Mouse (Mus musculus): ENCODE data around the gene Plekhg1.

Gene Plekhg1

DNA sequence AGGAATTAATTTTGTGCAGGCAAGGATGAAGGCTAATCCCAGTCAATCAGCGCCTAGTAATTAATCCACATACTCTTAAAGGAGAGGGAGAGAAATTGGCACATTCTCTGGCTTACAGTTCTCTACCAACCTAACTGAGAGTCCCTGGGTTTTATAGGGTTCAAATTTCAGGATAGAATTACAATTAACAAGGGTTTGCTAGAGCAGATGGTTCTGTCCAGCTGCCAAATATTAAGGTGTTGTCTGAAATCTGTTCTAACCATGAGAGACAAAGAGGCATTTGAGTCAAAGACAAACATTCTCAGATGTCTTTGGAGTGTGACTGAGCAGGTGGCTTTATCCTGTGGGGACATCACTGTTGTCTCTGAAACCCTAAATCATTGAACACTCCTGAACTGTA, 87.2 kb downstream of the Plekhg1 start:
- DNase-seq (ENCODE audit: low read depth, low spot score), result no peak

DNA sequence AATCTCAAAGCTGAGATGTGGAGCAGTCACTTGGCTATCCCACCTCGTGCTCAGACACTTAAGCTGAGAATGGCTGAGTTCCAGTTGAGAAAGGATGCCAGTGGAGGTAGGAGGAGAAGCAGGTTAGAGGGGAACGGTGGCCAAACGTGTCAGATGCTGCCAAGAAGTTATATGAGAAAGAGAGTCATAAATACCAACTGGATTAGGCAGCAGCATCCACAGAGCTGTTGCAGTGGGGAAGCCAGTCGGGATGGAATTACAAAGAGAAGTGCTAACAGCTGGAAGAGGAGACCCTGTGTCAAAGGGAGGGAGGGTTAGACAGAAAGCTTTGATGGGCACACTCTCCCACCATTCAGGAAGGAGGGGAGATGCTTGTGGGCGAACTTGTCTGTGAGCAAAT, 89.3 kb downstream of the Plekhg1 start:
- DNase-seq (ENCODE audit: low read depth, low spot score), result no peak

DNA sequence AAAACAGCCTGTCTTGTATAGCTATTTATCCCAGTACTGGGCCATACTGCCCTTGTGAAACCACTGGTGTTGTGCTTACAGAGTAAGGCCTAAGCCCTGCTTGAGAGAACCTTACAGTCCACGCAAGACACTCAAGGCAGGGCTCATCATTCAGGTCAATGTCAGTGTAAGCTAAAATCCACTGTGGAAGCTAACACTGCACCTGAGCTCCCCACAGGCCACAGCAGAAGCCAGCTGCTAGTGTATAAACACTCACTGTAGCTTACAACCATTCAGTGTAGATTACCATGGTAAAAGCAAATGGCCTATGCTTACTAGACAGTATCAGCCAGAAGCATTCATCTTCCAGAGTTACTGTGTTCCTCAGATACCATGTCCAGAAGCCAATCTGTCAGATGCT, 90.5 kb downstream of the Plekhg1 start:
- no peak for DNase-seq (ENCODE audit: low read depth, low spot score)

DNA sequence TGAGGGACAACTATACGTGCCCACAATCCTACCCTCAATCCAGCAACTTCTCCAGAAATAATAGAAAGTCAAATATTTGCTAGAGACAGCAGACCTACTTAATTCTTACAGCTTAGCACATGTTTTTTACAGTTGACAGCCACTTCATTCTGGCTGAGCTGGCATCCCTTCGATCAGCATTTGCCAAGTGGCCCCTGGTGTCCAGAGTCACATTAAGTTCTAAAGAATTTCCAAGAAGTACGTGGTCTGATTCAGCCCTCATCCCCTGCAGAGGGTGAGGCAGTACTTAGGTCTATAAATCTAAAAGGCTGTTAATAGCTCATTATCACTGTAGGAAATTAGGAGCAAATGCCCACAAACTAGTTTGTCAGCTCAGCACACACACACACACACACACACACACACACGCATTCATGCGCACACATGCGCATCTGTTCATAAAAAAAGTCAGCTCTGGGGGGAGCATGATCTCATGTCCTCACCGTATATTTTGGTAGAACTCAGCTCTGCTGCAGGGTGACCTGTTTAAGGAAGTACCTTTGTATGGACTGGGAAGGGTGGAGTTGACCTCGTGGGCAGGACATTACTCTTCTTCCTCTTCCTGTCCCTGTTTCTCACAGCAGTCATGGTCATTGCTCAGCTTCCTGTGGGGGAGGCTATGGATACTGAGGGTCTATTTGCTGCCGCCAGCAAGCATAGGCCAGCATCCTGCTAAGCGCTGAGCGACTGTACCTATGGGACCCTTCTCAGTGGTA, 91.6 kb downstream of the Plekhg1 start:
- DNase-seq (ENCODE audit: low read depth, low spot score), result no peak

DNA sequence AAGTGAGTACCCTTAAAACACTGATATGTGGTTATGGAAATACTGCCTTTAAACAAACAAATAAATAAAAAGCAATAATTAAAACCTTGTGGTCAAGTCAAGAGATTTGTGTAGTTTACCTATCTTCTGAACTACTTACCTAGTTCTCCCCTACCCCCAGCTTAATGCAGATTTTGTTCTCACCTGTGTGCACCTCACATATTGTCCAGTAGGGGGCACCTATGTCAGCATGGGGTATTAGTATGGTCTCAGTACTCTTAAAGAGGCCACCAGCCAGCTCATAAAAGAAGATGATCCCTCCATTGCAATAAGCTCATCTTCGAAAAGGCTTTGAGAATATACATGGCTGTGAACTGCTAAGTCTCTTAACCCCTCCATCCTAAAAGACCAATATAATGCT, 93.9 kb downstream of the Plekhg1 start:
- DNase-seq (ENCODE audit: low read depth, low spot score), result no peak

DNA sequence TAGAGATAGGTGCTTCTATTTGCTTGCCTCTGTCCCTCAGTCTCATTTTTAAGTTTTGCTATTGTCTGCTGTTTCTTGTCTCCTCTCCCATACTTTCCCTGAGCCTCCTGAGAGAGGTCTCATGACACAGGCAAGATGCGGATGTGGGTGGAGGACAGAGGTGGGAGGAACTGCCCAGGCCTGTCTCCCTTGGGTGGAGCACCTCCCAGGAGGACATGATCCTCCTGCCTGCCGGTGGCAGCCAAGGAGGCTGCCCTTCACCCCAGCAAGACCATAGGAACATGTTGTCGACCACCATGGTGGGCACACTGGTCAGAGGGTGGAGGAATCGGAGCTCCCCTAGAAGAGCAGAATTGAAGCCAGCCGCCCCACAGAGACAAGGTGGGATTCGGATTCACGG, 94.5 kb downstream of the Plekhg1 start:
- DNase-seq (ENCODE audit: low read depth, low spot score), result no peak

DNA sequence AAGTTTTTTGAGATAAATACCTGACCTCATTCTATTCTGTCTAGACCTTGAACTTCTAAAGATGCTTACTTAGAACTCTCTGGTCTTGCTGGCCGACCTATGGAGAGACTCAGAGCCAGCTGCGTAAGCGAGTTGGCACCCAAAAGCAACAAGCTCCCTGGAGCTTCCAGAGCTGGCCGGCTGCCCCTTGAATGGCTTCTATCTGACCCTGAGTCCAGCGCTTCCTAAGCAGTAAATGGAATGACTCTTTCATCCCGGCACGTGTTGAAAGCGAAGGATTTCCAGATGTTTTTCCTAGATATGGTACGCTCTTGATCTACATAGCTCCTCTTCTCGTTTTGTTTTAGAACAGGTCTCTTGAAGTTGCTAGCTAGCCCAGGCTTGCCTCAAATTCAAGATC, 95.5 kb downstream of the Plekhg1 start:
- DNase-seq (ENCODE audit: low read depth, low spot score), result no peak

DNA sequence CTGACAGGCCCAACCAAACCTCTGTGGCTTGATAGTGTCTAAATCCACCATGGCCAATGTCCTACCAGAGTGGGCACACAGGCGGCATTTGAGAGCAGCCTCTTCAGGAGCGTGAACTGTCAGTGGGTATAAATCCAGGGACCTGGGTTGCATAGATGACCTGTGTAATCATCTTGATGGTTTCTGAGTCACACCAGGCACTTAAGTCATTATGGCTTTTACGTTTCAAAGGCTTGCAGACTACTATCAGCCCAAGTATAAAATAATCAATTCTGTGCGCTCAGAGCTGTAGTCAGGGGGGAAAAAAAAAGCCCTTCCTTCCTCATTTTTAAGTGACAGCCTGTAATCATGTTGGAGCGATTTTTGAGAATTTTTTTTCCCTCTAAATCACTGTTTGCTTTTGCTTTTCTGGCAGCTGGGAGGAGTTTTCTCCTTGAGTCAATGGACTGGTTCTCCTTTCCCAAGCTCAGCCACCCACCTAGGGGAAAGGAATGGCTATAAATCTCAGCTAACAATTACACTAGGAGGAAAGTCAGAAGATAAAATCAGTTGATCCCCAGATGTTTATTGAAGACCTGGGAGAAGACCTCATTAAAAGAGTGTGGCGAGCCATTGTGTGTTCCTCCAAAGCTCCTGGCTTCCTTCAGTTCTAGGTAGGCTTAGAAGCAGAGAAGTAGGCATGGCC, 99.7 kb downstream of the Plekhg1 start:
- no peak for DNase-seq (ENCODE audit: low read depth, low spot score)

DNA sequence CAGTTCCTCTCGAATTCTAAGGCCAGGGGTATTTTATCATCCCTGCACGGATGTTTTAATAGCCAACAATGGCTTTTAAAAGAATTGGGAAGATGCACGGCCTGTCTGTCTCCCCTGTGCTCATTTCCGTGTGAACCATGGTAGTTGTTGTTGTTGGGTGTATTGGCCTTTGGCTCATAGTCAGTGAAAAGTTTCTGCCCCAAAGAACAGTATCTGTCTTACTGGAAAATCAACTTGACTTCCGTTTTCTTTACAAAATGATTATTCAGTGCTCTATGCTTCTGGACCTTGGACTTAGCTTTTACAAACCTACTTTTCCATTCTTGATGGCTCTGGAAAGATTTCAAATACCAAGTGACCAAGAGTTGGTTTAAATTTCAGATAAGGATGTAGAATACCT, 104.3 kb downstream of the Plekhg1 start:
- DNase-seq (ENCODE audit: low read depth, low spot score), result no peak

DNA sequence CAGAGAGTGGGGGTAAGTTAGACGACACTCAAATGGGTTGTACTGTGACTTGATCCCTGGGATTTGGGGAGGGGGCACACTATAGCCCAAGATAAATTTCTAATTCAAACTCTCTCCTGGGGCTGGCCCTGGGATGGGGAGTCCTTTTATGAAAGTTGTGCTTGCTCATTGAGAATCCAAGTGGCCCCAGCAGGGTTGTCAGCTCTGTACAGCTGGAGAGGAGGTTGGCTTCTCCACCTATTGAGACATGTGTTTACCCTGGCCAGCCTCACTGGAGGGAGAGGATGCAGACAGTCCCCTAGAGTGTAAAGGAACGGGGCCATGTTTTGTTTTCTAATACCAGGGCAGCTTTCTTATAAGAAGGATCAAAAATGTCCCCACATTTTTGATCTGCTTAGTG, 106.9 kb downstream of the Plekhg1 start:
- DNase-seq (ENCODE audit: low read depth, low spot score), result no peak

DNA sequence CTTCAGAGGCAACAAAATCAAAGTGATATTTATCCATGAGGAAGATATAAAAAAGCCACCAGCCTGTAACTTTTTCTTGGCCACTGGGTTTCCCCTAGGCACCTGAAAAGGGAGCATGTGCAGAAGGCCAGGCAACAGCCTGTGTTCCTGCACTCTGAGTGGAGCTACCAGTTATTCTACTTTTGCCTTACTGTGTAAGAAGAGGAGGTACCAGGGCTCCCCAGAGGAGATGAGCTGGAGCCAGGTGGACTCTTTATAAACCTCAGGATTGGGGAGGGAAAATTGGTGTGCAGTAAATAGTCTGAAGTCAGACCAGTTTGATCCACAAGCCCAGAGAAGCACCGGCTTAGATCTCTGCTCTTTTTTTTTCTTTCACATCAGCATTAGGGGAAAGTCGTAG, 111.3 kb downstream of the Plekhg1 start:
- no peak for DNase-seq (ENCODE audit: low read depth, low spot score)

DNA sequence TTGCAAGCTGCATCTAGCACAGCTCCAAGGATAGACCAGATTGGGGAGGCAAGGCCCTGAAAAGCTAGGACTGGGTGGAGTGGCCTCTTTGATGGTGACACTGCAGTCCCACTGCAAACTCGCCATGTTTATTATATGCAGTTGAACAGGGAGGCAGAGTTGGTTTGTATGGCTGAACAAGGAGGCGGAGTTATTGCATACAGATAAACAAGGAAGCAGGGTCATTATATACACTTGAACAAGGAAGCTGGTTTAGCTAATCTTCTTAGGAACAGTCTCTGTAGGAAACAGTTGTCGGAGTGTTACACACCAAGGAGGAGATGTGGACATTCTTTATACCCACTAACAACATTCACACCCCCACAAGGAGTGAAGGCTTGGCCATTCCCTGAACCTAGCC, 112.6 kb downstream of the Plekhg1 start:
- no peak for DNase-seq (ENCODE audit: low read depth, low spot score)

DNA sequence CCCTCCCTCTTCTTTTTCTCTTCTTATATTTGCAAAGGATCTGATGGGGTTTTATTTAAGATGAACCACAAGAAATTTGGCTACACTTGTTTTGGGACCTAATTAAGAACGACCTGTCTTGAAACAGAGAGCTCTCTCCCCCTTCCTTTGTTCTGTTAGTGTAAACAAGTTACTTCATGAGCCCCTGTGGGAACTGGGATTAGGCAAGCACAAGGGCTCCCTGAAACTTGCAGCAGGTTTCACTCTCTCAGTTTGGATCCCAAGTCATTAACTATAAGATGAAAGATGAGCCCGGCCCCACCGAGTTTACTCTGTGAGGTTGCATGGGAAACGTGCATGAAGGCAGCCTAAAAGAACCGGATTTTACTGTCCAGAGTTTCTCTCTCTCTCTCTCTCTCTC, 117.7 kb downstream of the Plekhg1 start:
- no peak for DNase-seq (ENCODE audit: low read depth, low spot score)

DNA sequence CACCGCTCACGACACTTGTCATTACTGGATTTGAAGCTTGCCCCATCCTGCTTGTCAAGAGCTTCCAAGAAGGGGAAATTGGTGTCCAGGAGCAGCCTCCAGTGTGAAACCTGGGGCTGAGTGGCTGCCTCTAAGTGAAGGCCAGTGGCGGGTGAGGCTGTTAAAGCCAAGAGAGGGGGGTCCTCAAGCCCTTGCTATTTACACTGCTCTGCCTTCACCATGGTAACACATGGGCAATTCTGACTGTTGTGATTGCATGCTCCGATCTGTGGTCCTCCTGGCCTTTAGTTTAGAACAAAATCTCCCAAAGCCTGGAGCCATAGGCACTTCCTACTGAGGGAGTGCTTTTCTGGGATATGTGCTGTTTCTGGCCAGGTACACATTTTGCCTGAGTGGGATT, 118.3 kb downstream of the Plekhg1 start:
- no peak for DNase-seq (ENCODE audit: low read depth, low spot score)

DNA sequence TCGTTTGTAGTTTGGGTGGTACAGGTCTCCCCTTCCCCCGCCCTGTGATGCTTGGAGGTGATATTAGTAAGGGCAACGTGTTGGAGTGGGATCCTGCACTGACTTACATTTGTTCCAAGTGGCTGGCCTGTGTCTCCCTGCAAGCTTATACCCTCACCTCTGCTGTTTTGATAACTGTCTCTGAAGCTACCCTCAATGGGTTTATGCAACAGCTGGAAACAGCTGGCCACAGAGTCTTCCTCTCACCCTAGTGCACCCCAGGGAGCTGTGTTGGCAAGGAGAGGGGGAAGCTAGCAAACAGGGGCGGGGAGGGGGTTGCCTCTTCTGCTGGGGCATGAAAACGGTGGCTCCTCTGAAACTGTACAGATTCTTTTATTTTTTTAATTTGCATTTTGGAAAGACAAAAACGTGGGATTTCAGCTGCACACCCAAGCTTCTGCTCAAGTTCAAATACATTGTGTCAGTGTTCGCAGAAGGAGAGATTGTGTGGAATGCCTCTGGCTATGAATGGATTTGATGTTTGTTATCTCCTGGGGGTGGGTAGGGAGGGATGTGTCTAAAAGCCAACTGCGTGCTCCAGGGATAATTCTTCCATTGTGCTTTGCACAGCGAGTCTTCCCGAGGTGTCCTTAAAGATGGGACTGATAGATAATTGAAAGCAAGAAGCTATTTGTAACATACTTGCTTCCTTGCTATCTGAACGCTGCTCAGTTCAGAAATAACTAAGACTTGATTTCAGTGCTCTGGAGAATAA, 119.0 kb downstream of the Plekhg1 start:
- no peak for DNase-seq (ENCODE audit: low read depth, low spot score)

DNA sequence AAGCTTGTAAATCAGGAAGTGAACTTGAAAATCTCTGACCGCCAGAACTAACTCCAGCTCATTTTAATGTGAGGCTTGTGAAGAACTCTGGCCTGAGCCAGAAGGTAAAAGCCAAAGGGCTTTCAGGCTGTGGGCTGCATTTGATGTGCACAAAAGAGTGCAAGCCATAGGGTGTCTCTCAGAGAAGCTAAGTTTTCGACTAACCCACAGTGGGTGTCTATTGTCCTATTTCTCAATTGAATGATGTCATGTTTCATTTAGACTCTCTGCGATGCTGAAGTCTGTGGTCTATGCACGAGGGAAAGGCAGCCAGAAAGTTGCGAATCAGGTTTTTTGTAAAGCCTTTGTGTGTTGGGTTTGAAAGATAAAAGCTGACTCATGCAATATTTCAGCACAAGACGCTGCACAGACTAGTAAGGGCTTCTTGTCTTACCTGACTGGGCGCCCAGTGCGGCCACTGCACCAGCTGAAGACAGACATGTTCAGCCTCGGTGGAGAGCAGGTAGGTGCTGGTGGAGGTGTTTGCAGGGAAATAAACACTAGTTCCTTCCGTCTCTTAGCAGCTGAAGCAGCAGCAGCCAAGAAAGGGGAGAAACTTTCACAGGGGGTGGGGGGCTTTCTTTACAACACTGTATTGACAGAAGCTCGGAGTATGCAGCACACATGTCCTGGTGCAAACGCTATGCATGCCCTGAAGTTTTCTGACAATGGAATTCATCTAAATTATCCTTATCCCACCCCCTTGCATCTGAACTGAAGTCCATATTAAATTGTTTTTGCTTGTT, 123.4 kb downstream of the Plekhg1 start:
- DNase-seq (ENCODE audit: low read depth, low spot score), result no peak

DNA sequence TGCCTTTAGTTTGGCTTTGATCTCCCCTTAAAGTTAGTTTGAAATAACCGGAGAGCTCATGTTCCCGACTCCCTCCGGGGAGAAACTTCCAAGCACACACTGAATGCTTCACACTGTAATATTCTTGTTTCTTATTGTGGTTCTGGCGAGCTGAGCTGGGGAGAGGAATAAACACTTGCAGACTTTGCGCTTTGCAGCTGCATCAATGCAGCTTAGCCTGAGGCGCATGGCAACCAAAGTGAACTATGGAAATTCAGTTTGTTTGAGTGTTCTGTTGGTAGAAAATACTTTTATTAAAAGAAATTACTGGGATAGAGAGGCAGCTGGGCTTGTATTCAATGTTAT, 124.0 kb downstream of the Plekhg1 start:
- no peak for DNase-seq (ENCODE audit: low read depth, low spot score)

DNA sequence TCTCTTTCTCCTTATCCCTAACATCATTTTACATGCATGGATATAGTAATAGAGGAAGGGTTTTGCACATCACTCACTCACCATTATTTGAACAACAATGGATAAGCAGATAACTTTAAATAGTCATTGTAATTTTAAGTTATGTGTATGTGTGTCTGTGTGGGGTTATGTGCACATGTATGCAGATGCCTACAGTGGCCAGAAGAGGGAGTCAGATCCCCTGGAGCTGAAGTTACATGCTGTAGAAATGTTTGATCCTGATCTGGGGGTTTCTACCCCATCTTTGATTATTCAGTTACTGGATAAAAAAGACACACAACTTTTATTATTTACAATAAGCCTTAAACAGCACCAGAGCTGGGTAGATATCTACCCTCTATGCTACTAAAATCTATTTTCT, 127.1 kb downstream of the Plekhg1 start:
- DNase-seq (ENCODE audit: low read depth, low spot score), result no peak

DNA sequence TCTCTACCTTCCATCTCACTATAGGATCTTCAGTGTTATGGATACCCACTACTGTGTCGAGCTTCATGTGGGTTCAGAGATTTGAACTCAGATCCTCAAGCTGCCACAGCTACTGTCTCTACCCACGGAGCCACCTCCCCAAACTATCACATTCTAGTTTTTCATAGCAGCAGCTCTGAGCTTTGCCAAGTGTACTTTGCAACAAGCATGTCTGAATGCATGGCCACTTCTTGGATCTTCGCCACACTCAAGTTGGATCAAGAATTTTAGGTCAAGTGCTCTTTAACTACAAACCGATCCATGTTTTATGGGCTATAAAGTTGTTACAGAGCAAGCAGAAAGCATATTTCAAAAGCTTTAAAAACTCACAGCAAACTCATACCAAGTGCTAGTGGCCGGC, 130.7 kb downstream of the Plekhg1 start:
- no peak for DNase-seq (ENCODE audit: low read depth, low spot score)

DNA sequence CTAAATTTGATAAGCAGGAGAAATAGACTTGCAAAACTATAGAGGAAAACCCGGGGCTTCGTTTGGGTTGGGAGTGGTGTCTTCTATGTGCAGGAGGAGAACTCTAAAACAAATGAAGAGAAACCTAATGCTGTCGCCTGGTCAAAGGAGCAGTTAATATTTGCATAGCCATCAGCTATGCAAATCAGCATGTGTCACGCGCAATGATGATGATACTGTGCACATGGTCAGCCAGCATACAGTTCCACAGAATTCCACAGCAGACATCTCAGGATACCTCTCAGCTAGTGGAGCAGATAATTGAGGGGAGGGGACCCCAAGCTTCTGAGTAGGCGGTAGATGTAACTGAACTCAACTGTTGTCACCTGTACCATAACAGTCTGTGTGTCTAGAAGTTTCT, 133.3 kb downstream of the Plekhg1 start:
- no peak for DNase-seq (ENCODE audit: low read depth, low spot score)

DNA sequence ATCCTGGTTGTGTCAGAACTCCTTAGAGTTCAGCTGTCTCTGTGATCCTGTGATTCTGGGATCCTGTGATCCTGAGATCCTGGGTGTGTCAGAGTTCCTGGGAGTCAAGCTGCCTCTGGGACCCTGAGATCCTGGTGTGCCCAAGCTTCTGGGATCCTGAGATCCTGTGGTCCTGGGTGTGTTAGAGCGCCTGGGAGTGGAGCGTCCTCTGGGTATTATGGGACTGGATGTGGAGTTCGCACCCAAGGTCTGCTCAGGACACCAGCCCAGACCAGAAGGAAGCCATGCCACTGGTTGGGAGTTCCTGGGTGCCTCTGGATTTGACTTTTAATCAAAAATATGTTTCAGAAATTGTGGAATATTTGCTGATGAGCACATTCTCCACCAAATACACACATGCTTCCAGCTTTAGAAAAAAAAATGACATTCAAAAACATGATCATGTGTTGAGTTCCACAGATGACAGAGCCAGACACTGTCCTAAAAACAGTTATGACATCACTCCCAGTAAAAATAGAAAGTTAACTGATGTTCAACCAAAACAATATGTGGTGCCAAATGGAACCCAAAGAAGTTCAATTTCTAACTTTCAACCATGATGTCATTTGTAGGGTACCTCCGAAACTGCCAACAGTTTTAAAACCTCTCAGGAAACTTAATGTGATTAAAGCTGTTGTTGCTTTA, 137.8 kb downstream of the Plekhg1 start:
- DNase-seq (ENCODE audit: low read depth, low spot score), result no peak

DNA sequence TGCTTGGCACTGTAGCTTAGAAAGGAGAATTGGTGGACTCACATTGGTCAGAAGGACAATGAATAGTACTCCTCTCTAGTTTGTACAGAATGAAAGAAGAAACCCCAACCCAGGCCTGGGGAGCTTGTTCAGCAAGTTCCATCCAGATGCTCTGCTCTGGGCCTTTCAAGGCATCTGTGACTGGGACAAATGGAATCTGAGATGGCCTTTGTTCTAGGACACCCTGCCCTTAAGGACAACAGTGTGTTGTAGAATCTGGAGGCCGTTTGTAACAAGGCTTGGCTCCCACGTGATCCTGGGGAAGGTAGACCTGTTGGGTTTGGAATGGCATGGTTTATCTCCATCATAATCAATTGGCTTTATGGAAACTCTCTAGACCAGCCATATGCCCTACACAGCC, 141.0 kb downstream of the Plekhg1 start:
- no peak for DNase-seq (ENCODE audit: low read depth, low spot score)

All from retina, adult 2 months (tissue).